Mouse (Mus musculus): ENCODE results near the gene Unc93b1.

GRCm38 (mm10) chr19:3928779-3929178 is 6.2 kb upstream of the Unc93b1 start:
- no peak for TF ChIP-seq CTCF (IDR thresholded peaks at IDR 0.05; ENCODE audit: borderline replicate concordance, insufficient read depth, low read depth, low read length)
- no peak for TF ChIP-seq POLR2A (IDR thresholded peaks at IDR 0.05; ENCODE audit: borderline replicate concordance, insufficient read depth, low read length)
